Mouse (Mus musculus) G1E (cell line): ENCODE data around the gene Morn1. TPM values are rescaled to one million over a fixed set of nuclear protein-coding genes. Genes with fewer than 3 reads are reported as not detected.

ENCODE experiments used
- ATAC-seq: 2 replicates; pipeline ENCODE4 v1.8.0; 2016; ENCODE audit warnings: mild to moderate bottlenecking; ENCODE audit not compliant: insufficient number of reproducible peaks, poor library complexity, low FRiP score, severe bottlenecking; ENCODE audit errors: extremely low read depth
- DNase-seq: peaks from one replicate; pipeline ENCODE4 v3.0.0; 2012; ENCODE audit warnings: low spot score
- H3K27me3 ChIP-seq: 2 replicates; pipeline ENCODE4 v1.6.1; 2012; ENCODE audit warnings: mild to moderate bottlenecking, low read length, inconsistent platforms; ENCODE audit not compliant: insufficient read depth
- H3K36me3 ChIP-seq: replicated peaks from 2 replicates; pipeline ENCODE3; 2012; ENCODE audit warnings: mild to moderate bottlenecking, inconsistent platforms
- H3K4me1 ChIP-seq: 2 replicates; pipeline ENCODE4 v1.6.1; 2012; ENCODE audit warnings: low read depth, low read length, inconsistent platforms, mixed read lengths; ENCODE audit not compliant: insufficient read depth
- H3K4me3 ChIP-seq: 2 replicates; pipeline ENCODE4 v1.5.1; 2012; ENCODE audit warnings: low read depth, mild to moderate bottlenecking, inconsistent platforms, low read length, moderate library complexity, mixed read lengths
- H3K9me3 ChIP-seq: replicated peaks from 2 replicates; pipeline ENCODE4 v1.6.1; 2012; ENCODE audit warnings: inconsistent platforms
- CTCF ChIP-seq: IDR thresholded peaks from 2 replicates; pipeline ENCODE4 v1.5.1; 2012; ENCODE audit warnings: low read depth, low read length, inconsistent platforms, mixed read lengths
- GATA1 ChIP-seq: IDR thresholded peaks from 2 replicates; pipeline ENCODE4 v1.6.1; 2012; ENCODE audit warnings: borderline replicate concordance, low read length, inconsistent platforms, mixed read lengths
- GATA2 ChIP-seq: IDR thresholded peaks from 2 replicates; pipeline ENCODE4 v1.6.1; 2012; ENCODE audit warnings: low read depth, low read length, inconsistent platforms, borderline replicate concordance
- POLR2AphosphoS5 ChIP-seq: IDR thresholded peaks from 2 replicates; pipeline ENCODE4 v1.6.1; 2012; ENCODE audit warnings: low read depth, low read length, inconsistent platforms; ENCODE audit not compliant: insufficient replicate concordance
- TAL1 ChIP-seq: conservative IDR thresholded peaks from 2 replicates; pipeline ENCODE4 v1.6.1; 2012; ENCODE audit warnings: low read depth, low read length, inconsistent platforms, mixed read lengths
- polyA plus RNA-seq: library from polyadenylated mRNA; stranded (reverse); fragments of >175 nt; gene quantifications from 2 replicates; pipeline ENCODE4 v1.2.3, GENCODE M21; 2012
- total RNA-seq, 2 experiments: library from RNA; stranded (forward) in 1 of 2; stranded (reverse) in 1 of 2; fragments of 200-1000 nt in 1 of 2; fragments of >200 nt in 1 of 2; fragmentation: Nextera tagmentation in 1 of 2; gene quantifications; 2 replicates each; pipeline ENCODE4 v1.2.3; 2014 to 2017

Gene Morn1
- total and polyA plus RNA-seq, 3 experiments = 2.3 to 5.3 (median 2.9) TPM

DNA sequence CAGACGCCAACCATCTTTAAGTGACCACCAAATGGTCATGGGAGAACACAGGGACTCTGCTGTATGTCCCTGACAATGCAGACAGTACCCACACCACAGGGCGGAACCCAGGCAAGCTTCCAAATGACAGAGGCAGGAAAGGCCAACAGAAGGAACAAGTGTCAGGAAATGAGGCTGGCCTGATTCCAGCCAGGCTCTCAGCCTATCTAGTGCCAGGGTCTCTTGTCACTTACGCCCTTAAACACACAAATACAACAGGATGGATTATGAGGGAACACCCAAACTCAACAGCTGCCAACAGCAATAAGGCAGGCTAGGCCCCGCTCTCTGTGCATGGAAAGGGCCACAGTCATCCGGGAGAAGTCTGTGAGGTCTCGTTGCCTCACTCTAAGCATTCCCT is 78.2 kb downstream of the Morn1 start:
- Histone ChIP-seq H3K4me3 (no peak overlapping the region), H3K36me3 (peaks cover 55% of the 10 kb centered on the region), H3K4me1 (peaks cover 45% of the 10 kb centered on the region), H3K27me3 (no peaks in the 10 kb centered on the region), H3K9me3 (peaks cover 7% of the 10 kb centered on the region)
- DNase-seq (no peak), ATAC-seq (no peak)
- no peak for TF ChIP-seq POLR2AphosphoS5
- no peak for TF ChIP-seq GATA2
- TF ChIP-seq GATA1 = no peak
- TF ChIP-seq CTCF = no peak
- TF ChIP-seq TAL1 = no peak

DNA sequence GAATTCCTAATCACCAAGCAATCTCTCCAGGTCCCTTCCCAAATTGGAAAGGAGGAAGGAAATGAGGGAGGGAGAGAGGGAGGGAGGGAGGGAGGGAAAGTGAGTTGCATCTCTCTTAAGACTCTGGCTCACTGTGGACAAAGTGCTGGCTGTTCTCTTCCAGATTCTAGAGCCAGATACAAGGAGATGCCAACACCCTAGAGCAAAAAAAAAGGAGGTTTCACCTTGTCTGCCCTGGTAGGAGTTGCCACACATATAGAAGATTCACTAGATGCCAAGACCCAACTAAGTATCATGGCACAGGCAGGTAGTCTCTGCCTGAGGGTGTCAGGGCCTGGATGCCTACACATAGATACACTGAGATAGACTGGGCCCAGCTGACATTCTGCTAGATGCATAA is 79.5 kb downstream of the Morn1 start:
- DNase-seq (no peak), ATAC-seq (no peak)
- Histone ChIP-seq H3K9me3 (peaks cover 7% of the 10 kb centered on the region), H3K36me3 (peaks cover 43% of the 10 kb centered on the region), H3K4me3 (no peak overlapping the region), H3K27me3 (no peaks in the 10 kb centered on the region), H3K4me1 (peaks cover 48% of the 10 kb centered on the region)
- no peak for TF ChIP-seq GATA1
- TF ChIP-seq POLR2AphosphoS5 = no peak
- TF ChIP-seq GATA2 = no peak
- TF ChIP-seq CTCF = no peak
- TF ChIP-seq TAL1 = no peak

DNA sequence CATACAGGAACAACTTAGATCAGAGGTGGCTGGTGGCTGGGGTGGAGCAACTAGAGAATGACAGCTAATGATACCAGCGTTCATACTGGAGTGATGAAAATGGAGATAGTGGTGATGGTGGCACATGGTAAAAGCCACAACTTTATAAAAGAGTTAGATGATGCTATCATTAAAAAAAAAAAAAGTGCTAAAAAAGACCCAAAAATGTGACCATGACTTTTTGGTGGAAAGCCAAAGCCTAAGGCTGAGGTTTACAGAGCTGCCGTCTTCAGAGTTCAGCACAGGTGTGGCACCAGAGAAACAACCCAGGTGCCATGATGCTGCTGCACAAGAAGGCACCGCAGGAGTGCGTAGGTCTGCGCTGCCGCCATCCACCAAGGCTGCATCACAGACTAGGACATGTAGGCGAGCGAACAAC is 82.5 kb downstream of the Morn1 start:
- ATAC-seq = no peak
- peaks cover 7% of the 10 kb centered on the region for H3K9me3 ChIP-seq
- peaks cover 44% of the 10 kb centered on the region for H3K4me1 ChIP-seq
- H3K4me3 ChIP-seq = no peak overlapping the region
- peaks cover 44% of the 10 kb centered on the region for H3K36me3 ChIP-seq
- TF ChIP-seq TAL1 (no peak), GATA1 (no peak), GATA2 (no peak), CTCF (no peak), POLR2AphosphoS5 (no peak)
- DNase-seq = no peak
- no peaks in the 10 kb centered on the region for H3K27me3 ChIP-seq

DNA sequence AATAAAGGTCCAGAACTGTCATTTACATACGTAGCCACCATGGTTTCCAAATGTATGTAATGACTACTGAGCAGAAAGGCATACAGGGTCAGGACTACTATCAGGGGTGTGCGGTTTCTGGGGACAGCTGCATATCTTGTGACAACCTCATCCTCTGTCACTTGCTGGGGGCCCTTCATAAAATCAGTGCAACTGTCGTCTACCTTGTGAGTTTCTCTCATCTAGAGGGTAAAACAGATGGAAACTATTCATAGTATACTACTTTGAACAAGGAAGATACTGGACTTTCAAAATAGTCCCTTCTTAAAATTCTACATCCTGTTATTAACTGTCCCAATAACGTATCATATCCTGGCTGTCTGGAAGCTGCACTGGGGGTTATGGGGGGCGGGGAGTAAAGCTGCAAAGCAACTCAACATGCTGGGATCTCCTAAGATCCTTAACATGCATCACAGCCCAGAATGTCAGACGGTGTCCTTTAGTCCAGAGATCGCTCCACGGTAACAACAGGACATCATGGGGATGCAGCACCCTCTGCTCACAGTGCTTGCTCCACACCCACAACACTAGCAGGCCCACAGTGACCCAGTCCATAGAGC is 84.3 kb downstream of the Morn1 start:
- H3K4me1 ChIP-seq = peaks cover 53% of the 10 kb centered on the region
- no peak overlapping the region for H3K4me3 ChIP-seq
- ATAC-seq (no peak), DNase-seq (no peak)
- no peak for TF ChIP-seq POLR2AphosphoS5
- TF ChIP-seq CTCF = no peak
- no peaks in the 10 kb centered on the region for H3K27me3 ChIP-seq
- H3K9me3 ChIP-seq = no peaks in the 10 kb centered on the region
- peaks cover 39% of the 10 kb centered on the region for H3K36me3 ChIP-seq

DNA sequence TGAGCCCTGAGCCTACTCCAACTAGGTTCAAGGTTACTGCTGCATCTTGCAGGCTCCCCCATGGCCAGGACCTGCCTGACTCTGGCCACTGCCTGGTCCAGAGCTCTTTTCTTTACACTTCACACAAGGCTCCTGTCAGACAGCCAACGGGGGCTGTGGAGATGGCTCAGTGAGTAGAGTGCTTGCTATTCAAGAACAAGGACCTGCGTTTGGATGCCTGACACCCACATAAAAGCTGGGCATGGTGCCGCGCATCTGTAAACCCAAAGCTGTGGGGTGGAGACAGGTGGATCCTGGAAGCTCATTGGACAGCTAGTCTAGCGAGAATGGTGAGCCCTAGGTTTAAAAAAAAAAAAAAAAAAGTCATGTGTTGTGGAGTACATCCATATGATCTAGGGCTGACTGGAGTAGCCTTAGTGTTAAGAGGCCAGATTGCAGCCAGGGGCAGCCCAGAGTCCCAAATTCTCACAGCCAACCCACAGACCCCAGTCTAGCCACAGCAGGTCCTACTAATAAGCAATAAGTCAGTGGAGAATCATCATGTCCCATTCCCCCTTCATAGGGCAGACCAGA is 85.7 kb downstream of the Morn1 start:
- H3K4me3 ChIP-seq = no peak overlapping the region
- peaks cover 58% of the 10 kb centered on the region for H3K4me1 ChIP-seq
- ATAC-seq (no peak), DNase-seq (no peak)
- TF ChIP-seq GATA2 (no peak), GATA1 (no peak), TAL1 (no peak), CTCF (no peak), POLR2AphosphoS5 (no peak)
- no peaks in the 10 kb centered on the region for H3K27me3 ChIP-seq
- peaks cover 43% of the 10 kb centered on the region for H3K36me3 ChIP-seq
- H3K9me3 ChIP-seq = no peaks in the 10 kb centered on the region

DNA sequence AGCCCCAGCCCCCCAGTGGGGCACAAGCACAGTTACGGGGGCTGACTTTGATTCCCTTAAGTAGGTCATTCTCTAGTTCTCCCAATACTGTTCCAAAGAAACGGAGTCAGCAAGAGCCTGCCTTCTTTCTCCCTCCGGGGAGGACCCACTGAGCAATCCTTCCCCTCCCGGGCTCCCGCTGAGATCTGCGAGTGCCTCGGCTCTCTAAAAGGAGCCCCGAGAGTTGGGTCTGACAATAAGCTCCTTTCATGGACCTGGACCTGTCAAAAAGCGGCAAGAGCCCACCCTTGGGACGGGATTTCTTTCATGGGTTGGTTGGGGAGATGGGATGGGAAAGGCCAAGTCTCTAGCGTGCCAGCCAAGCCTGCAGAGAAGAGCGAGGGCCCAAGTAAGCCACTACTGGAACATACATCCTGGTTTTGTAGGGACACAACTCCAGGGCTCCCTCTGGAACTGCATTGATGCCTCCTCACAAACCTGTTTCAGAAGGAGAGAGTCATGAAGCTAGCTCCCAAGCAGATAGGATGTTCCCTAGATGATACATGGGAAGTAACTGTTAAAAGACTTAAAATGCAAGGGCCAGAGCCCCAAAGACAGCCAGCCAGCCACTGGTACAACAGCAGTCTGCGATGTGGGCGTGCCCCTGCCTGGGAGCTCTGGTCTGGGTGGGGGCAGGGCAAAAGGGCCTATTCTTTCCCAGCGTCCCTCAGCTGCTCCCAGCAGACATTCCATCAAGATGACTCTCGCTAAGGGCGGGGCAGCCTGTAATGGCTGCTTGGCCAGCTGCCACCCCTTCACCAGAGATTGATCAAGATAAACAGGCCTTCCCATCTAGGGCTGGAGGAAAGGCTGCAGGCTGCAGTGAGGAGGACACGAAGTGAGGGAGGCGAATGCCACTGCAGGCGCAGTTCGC is 86.8 kb downstream of the Morn1 start:
- Histone ChIP-seq H3K4me3 (peak overlapping the region; percentile 53; the same call in 1 of the 2 replicates), H3K36me3 (peaks cover 40% of the 10 kb centered on the region), H3K4me1 (peaks cover 62% of the 10 kb centered on the region), H3K27me3 (no peaks in the 10 kb centered on the region), H3K9me3 (no peaks in the 10 kb centered on the region)
- no peak for TF ChIP-seq TAL1
- ATAC-seq (peak; percentile 65), DNase-seq (peak; percentile 60)
